Mouse (Mus musculus) midbrain, embryonic 14.5 days (tissue): ENCODE measurements at regions not wholly inside any gene's neighbourhood (a gene's known extent, or its start where the extent isn't known, plus 50 kb on each side); places are given as distances from the start of the nearest gene placed in this dataset.
A peak's percentile ranks its signal among the peaks of the same experiment; 100 is the strongest.

ENCODE experiments used
- ATAC-seq: fragments of 200-750 bp; cut with Nextera tagmentation; 2 replicates; pipeline ENCODE4 v1.8.0; 2017; ENCODE audit warnings: moderate number of reproducible peaks, moderate library complexity; ENCODE audit not compliant: low FRiP score, low TSS enrichment
- DNase-seq: peaks from one replicate; pipeline ENCODE4 v3.0.0-alpha.2; 2015
- H3K27ac ChIP-seq: fragments of 300-500 bp; sonication (generic); replicated peaks from 2 replicates; pipeline ENCODE4 v1.5.1; 2014; ENCODE audit warnings: mild to moderate bottlenecking, low read depth, low read length, moderate library complexity
- H3K27me3 ChIP-seq: fragments of 300-500 bp; sonication (generic); 2 replicates; pipeline ENCODE4 v1.6.1; 2014; ENCODE audit warnings: low read length, control low read depth, mixed read lengths; ENCODE audit not compliant: control insufficient read depth, insufficient read depth
- H3K36me3 ChIP-seq: fragments of 300-500 bp; sonication (generic); 2 replicates; pipeline ENCODE4 v1.6.1; 2014; ENCODE audit warnings: low read length, control low read depth; ENCODE audit not compliant: control insufficient read depth, insufficient read depth
- H3K4me1 ChIP-seq: fragments of 300-500 bp; sonication (generic); 2 replicates; pipeline ENCODE4 v1.6.1; 2014; ENCODE audit warnings: mild to moderate bottlenecking, antibody characterized with exemption, low read length, control low read depth; ENCODE audit not compliant: control insufficient read depth, insufficient read depth
- H3K4me2 ChIP-seq: fragments of 300-500 bp; sonication (generic); 2 replicates; pipeline ENCODE4 v1.6.1; 2014; ENCODE audit warnings: mild to moderate bottlenecking, low read length, moderate library complexity
- H3K4me3 ChIP-seq: fragments of 300-500 bp; sonication (generic); replicated peaks from 2 replicates; pipeline ENCODE4 v1.5.1; 2014; ENCODE audit warnings: low read depth, low read length
- H3K9ac ChIP-seq: fragments of 300-500 bp; sonication (generic); replicated peaks from 2 replicates; pipeline ENCODE4 v1.6.1; 2014; ENCODE audit warnings: mild to moderate bottlenecking, low read length, moderate library complexity
- H3K9me3 ChIP-seq: fragments of 300-500 bp; sonication (generic); 2 replicates; pipeline ENCODE4 v1.6.1; 2016; ENCODE audit warnings: low read length, control low read depth, mixed read lengths; ENCODE audit not compliant: control insufficient read depth
- WGBS: fragments of 180-500 bp; shearing (Covaris S2); extraction: QIAGEN DNeasy Blood & Tissue Kit; methylation state at CpG from one replicate; pipeline ENCODE4 v1.1.7; 2014; 5-methylcytosine and 5-hydroxymethylcytosine counted together

DNA sequence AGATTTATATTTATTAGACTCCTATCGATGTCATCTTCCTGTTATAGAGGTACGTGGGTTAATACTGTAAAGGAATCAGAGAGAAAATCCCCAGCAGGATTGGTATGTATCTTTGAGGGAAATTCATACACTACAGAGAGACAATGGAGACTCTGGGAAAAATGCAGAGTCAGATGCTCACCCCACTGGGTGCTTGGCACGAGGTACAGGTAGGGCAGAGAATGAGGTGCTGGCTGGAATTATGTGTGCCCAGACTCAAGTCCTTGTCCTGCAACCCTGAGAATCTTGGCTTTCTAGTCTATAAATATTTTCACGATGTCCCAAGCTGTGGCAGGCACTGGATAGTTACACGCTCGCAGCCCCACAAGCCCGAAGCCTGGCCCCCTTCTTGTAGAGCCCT, 57.8 kb upstream of the Cry1 start:
- Histone ChIP-seq H3K27ac (no peak overlapping the region), H3K27me3 (no peaks in the 10 kb centered on the region), H3K4me3 (no peak overlapping the region), H3K36me3 (no peaks in the 10 kb centered on the region), H3K9ac (no peak overlapping the region), H3K9me3 (no peaks in the 10 kb centered on the region), H3K4me1 (no peaks in the 10 kb centered on the region), H3K4me2 (no peak overlapping the region)
- ATAC-seq: no peak
- DNase-seq: no peak
- 89% methylated on average over 7 of the region's 7 CpGs for WGBS

DNA sequence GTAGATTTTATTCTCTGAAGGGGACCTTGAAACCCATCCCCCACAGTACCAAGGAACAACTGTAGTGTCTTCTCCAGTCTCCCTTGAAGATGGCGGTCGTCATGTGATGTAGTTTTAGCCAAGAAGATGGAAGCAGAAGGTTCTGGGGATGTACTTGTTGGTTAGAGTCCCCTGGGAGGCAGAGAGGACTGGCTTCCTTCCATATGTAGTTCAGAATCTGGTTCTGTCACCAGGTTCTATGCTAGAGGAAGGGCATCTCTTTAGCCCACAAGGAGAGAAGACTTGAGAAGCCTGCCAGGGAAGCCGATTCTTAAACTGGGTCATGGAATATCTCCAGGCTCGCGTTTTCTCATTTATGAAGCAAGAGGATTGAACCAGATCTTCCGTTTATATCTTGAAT, 58.7 kb upstream of the Cry1 start:
- Histone ChIP-seq H3K9ac (no peak overlapping the region), H3K4me3 (no peak overlapping the region), H3K27me3 (no peaks in the 10 kb centered on the region), H3K4me1 (no peaks in the 10 kb centered on the region), H3K9me3 (no peaks in the 10 kb centered on the region), H3K27ac (no peak overlapping the region), H3K36me3 (no peaks in the 10 kb centered on the region), H3K4me2 (no peak overlapping the region)
- no peak for DNase-seq
- ATAC-seq: no peak
- WGBS: 90% methylated on average over 6 of the region's 6 CpGs

DNA sequence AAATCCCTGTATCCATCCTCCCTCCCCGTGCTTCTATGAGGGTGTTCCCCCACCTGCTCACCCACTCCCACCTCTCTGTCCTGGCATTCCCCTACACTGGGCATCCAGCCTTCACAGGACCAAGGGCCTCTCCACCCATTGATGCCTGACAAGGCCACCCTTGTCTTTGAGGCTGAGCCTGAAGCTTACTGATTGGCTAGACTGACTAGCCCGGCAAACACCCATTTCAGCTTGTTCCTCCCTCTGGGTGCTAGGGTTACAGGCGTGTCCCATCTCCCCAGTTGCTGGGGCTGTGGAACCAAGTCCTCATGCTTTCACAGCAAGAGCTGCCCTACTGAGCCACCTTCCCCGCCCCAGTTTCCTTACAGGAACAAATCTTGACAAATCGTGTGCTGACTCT, 80.9 kb upstream of the Cry1 start:
- H3K27me3 ChIP-seq: no peaks in the 10 kb centered on the region
- no peak overlapping the region for H3K9ac ChIP-seq
- no peak for ATAC-seq
- H3K4me2 ChIP-seq: no peak overlapping the region
- no peak overlapping the region for H3K27ac ChIP-seq
- H3K9me3 ChIP-seq: no peaks in the 10 kb centered on the region
- no peak for DNase-seq
- no peaks in the 10 kb centered on the region for H3K36me3 ChIP-seq
- no peaks in the 10 kb centered on the region for H3K4me1 ChIP-seq
- no peak overlapping the region for H3K4me3 ChIP-seq
- 56% methylated on average over 5 of the region's 5 CpGs for WGBS

DNA sequence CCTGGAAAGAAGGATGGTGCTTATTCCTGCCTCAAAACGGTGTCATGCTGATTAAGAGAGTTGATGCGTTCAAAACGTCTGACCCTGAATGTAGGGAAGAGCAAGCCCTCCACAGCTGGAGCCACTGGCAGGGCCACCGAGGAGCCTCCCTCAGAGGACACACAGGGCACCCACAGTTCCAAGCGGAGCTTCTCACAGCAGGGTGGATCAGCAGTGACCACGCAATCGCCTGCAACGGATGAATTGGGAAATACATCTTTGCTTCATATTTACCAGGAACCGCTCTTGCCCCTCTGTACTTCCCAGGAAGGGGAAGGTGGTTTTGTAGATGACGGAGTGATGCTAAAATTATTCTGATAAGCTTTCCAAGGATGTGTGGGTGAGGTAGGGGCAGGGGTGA, 81.3 kb upstream of the Cry1 start:
- H3K4me1 ChIP-seq: no peaks in the 10 kb centered on the region
- 41% methylated on average over 10 of the region's 10 CpGs for WGBS
- ATAC-seq: no peak

DNA sequence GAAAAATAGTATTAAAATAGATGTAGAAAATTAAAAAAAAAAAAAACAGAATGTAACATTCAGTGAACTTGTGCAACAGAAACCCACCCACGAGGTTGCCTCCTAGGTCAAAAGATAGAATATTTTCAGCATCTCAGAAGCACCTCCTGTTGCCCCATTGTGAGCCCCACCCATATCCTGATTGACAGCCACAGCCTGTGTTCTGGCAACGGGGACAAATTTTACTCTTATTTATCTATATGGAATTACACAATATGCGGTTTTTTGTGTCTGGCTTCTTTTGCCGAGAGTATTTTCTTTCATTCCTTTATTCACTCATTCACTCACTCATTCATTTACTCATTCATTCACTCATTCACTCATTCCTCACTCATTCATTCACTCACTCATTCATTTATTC, 81.9 kb upstream of the Cry1 start:
- H3K27ac ChIP-seq: no peak overlapping the region
- H3K36me3 ChIP-seq: no peaks in the 10 kb centered on the region
- DNase-seq (no peak), ATAC-seq (no peak)
- no peaks in the 10 kb centered on the region for H3K9me3 ChIP-seq
- H3K27me3 ChIP-seq: no peaks in the 10 kb centered on the region
- H3K4me2 ChIP-seq: no peak overlapping the region
- 0 out of 2 replicates have a peak, but pooled peaks cover 1% of the 10 kb centered on the region for H3K4me1 ChIP-seq
- H3K4me3 ChIP-seq: no peak overlapping the region
- H3K9ac ChIP-seq: no peak overlapping the region
- 86% methylated on average over 4 of the region's 4 CpGs for WGBS

More for the DNA sequence above, 81.3 kb upstream of the Cry1 start:
- Histone ChIP-seq H3K27ac (no peak overlapping the region), H3K9ac (no peak overlapping the region), H3K4me2 (no peak overlapping the region), H3K9me3 (no peaks in the 10 kb centered on the region), H3K27me3 (no peaks in the 10 kb centered on the region), H3K36me3 (no peaks in the 10 kb centered on the region), H3K4me3 (no peak overlapping the region)
- no peak for DNase-seq

DNA sequence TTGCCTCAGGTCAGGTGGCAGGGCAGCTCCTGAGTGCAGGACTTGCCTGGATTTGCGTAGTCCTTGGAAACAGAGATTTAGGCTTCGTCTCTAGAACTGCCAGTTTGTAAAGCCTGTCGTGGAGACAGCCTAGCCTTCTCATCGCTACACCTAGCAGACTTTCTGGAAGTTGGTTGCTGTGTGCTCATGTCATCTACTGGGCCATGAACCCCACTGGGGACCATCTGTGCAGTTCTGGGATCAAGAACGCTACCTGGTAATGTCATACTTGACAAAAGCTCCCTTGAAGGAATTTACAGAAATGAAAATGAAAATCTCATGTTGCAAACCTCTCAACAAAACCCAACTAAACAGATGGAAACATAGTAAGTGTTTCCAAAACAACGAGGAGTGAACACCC, 85.3 kb upstream of the Cry1 start:
- ATAC-seq (no peak), DNase-seq (no peak)
- H3K9me3 ChIP-seq: no peaks in the 10 kb centered on the region
- no peaks in the 10 kb centered on the region for H3K36me3 ChIP-seq
- 67% methylated on average over 6 of the region's 6 CpGs for WGBS
- 0 out of 2 replicates have a peak, but pooled peaks cover 4% of the 10 kb centered on the region for H3K4me1 ChIP-seq
- H3K4me2 ChIP-seq: no peak overlapping the region
- no peak overlapping the region for H3K9ac ChIP-seq
- H3K4me3 ChIP-seq: no peak overlapping the region
- no peaks in the 10 kb centered on the region for H3K27me3 ChIP-seq
- no peak overlapping the region for H3K27ac ChIP-seq

DNA sequence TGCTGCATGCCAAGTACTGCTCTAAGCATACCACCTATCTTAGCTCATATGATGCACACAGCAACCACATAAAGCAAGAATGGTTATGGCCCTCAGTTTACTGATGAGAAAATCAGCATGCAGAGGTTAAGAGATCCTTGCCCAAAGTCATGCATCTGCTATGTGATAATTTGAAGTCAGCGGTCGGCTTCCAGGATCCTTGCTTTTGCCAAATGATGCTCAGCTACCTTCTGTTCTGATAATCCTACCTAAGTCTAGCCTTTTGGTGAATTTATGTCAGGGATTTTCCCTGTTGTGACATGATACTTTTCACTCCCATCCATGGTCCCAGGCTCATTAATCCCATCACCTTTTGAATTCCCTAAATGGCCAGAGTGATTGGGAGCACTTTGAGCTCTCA, 91.9 kb upstream of the Cry1 start:
- no peaks in the 10 kb centered on the region for H3K27me3 ChIP-seq
- ATAC-seq (no peak), DNase-seq (no peak)
- WGBS: 91% methylated on average over 2 of the region's 2 CpGs
- no peak overlapping the region for H3K27ac ChIP-seq
- no peak overlapping the region for H3K9ac ChIP-seq
- no peaks in the 10 kb centered on the region for H3K9me3 ChIP-seq
- H3K4me1 ChIP-seq: 0 out of 2 replicates have a peak, but pooled peaks cover 3% of the 10 kb centered on the region
- no peaks in the 10 kb centered on the region for H3K36me3 ChIP-seq
- no peak overlapping the region for H3K4me3 ChIP-seq
- no peak overlapping the region for H3K4me2 ChIP-seq

DNA sequence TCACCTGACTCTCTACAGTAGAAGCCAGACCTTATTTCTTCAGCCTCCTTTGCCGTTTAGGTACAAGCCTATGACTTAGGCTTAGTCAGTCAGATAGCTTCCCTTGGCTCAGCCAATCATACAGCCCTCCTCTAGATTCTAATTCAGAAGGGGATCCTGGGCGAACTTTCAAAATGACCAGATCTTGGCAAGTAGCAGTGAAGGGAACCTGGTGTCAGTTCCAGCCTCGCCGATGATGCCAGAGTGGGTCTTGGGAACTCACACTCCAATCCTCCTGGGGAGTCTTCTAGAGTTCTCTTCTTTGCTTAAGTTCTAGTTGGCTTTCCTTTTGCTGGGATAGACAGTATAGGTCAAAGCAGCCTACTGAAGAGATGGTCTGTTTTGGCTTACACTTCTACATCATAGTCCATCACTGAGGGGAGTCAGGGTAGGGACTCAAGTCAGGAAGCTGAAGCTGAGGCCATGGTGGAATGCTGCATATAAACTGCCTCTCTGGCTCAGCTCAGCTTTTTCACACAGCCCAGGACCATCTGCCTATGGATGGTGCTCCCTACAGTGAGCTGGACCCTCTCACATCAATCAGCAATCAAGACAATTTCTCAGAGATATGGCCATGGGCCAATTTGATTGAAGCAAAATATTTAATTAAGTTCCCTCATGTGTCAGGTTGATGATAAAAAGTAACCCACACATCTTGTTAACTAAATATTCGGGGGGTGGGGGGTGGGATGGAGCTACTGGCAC, 94.7 kb upstream of the Btbd11 start:
- DNase-seq (peak; percentile 39), ATAC-seq (peak; percentile 66; the same call in 1 of the 2 replicates)
- H3K9ac ChIP-seq: no peak overlapping the region
- peaks cover 14% of the 10 kb centered on the region for H3K4me1 ChIP-seq
- H3K27ac ChIP-seq: peak overlapping the region; percentile 33
- no peak overlapping the region for H3K4me2 ChIP-seq
- 86% methylated on average over 5 of the region's 5 CpGs for WGBS
- H3K27me3 ChIP-seq: no peaks in the 10 kb centered on the region
- H3K36me3 ChIP-seq: no peaks in the 10 kb centered on the region
- no peak overlapping the region for H3K4me3 ChIP-seq
- no peaks in the 10 kb centered on the region for H3K9me3 ChIP-seq

DNA sequence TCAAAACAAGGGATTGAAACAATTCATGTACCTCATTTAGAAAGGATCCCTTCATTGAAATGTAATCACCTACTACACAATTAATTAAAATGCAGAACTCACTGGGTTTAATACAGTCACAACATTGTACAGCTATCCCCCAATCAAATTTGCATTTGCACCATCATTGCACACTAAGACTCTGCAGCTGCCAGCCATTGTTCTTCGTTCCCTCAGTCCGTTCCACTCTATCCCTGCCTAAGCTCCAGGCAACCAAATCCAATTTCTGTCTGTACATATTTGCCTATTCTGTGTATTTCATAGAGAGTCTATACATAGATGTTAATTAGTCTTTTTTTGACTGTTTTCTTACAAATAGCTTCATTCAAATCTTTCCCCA, 94.1 kb upstream of the Btbd11 start:
- H3K27ac ChIP-seq: peak overlapping the region; percentile 33
- no peak overlapping the region for H3K4me2 ChIP-seq
- H3K4me3 ChIP-seq: no peak overlapping the region
- peak; percentile 79; the same call in 1 of the 2 replicates for ATAC-seq
- no peaks in the 10 kb centered on the region for H3K36me3 ChIP-seq
- H3K4me1 ChIP-seq: peaks cover 14% of the 10 kb centered on the region
- no peaks in the 10 kb centered on the region for H3K27me3 ChIP-seq
- DNase-seq: peak; percentile 68
- H3K9ac ChIP-seq: no peak overlapping the region
- 29% methylated on average over 2 of the region's 2 CpGs for WGBS
- H3K9me3 ChIP-seq: no peaks in the 10 kb centered on the region
